Mouse (Mus musculus): ENCODE results near the gene Metap2.

GRCm38 (mm10) chr10:93876772-93877171 lies 20.1 kb downstream of the Metap2 start:
- no peak for TF ChIP-seq CTCF (IDR thresholded peaks at IDR 0.05)
- no peak for TF ChIP-seq EP300 (IDR thresholded peaks at IDR 0.05; ENCODE audit: insufficient read depth, low read depth, low read length)

Measured in heart, adult 2 months (tissue).